Mouse (Mus musculus): ENCODE measurements around the gene Nbeal1.

- TF ChIP-seq CTCF (IDR thresholded peaks at IDR 0.05; ENCODE audit: borderline replicate concordance, insufficient read depth, low read depth, low read length) (no peak), POLR2A (IDR thresholded peaks at IDR 0.05; ENCODE audit: borderline replicate concordance, insufficient read depth, low read length) (no peak)
These were observed 113.5 kb downstream of the Nbeal1 start for GRCm38 (mm10) chr1:60293921-60294320.

Data from cerebellum, adult 2 months (tissue).